Mouse (Mus musculus): ENCODE data around the gene Pla2g5.

Pla2g5 gene

DNA sequence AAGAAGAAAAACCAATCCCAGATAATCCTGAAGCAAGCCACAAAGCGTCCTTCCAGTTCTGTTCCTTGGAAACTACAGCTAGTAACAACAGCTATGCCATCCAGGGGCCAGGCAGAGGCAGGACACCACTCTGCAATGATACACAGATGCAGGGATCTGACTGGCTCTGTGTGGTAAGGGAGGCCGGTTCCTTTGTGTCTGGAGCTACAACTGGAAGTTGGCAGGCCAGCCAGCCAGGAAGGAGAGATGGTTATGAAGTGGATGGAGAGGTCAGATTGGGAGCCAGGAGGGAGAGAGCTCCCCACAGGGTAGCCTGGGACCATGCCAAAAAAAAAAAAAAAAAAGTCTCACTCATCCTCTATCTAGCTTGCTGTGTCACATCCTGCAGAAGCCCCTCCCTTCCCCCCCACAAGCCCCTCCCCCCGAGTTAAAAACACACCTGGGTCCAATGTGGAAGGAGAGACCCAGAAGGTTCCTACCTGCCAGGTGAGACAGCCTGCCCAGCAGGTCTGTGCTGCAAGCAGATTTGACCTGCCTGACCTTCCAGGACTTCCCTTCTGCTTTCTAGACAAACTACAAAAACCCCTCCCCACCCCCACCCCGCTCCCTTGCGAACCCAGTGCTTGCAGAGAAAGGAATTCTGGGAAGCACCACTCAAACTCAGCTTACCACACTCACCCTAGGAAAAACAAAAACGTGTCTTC, 66.6 kb downstream of the Pla2g5 start:
- DNase-seq: no peak

DNA sequence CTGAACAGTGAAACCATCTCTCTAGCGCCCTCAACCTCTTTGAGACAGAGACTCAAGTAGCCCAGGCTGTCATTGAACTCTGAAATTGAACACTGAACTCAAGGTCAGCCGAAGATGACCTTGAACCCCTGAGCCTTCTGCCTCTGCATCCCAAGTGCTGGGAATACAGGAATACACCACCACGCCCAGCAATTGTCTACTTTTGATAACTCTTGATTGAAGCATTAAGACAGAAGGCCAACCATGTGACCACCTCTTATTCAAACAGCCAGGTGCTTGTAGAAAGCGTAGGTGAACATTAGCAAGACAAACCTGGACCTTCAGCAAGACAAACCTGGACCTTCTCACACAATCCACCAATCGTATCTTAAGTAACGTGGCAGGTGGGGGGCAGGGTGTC, 68.9 kb downstream of the Pla2g5 start:
- DNase-seq: no peak

DNA sequence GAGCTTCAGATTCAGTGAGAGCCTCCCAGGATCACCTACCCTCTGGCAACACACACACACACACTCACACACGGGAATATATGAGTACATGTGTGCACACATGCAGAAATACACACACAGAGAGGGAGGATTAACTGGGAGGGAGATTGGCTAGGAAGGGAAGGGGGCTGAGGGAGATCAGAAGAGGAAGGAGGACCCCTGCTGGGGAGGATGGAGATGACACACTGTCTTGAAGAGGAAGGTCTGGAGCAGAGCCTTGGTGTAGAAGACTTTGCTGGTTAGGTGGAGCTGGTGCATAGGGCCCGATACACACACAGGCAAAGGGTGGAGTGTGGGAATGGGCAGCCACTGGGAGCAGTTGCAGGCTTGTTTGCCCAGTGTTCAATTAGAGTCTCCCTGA, 70.0 kb downstream of the Pla2g5 start:
- DNase-seq: peak; percentile 16

DNA sequence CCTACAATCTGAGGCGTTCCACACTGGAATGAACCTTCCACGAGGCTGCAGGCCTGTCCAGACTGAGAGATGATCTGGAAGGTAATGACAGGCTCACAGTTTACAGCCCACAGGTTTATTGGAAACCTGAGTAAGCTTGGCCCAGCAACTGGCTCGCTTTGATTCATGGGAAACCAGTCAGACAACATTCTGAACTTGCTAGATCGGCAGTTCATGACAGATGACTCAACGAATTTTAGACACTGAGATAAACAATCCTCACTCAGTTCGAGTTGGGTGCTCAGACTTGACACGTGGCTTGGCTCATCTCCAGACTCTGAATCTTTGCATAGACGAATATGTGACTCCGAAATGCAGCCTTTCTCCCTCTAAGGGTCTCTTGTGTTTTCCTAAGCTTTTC, 70.7 kb downstream of the Pla2g5 start:
- DNase-seq: no peak

DNA sequence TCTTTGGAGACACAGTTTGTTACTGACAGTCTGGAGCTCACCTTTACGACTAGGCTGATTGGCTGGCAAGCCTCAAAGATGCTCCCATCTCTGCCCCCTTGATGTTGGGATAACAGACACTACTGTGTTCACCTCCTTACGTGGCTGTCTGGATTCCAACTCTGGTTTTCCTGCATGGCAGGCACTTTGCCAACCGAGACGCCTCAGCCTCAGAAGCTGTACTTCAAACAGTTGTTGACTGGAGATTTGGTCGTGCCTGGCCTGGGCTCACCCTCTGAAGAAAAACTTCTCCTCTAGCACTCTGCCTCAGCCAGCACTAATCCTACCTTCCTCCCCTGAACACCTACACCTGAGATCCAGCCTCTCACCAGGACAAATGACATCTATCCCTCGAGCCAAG, 71.8 kb downstream of the Pla2g5 start:
- no peak for DNase-seq

DNA sequence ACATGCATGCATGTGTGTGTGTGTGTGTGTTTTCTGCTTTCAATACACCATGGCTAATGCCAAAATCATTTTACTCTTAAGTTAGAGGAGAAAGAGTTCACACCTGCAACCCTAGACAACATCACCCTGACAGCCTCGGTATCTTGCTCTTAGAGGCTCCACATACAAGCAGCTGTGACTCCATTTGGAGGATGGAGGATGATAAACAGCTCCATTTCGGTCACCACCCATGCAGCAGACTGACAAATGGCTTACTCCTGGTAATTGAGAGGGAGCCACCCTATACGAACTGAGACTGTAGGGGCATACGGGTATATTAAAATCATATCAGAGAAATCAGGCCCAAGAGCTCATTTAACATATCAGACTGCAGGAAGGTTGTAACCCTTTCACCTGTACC, 74.9 kb downstream of the Pla2g5 start:
- DNase-seq: no peak

DNA sequence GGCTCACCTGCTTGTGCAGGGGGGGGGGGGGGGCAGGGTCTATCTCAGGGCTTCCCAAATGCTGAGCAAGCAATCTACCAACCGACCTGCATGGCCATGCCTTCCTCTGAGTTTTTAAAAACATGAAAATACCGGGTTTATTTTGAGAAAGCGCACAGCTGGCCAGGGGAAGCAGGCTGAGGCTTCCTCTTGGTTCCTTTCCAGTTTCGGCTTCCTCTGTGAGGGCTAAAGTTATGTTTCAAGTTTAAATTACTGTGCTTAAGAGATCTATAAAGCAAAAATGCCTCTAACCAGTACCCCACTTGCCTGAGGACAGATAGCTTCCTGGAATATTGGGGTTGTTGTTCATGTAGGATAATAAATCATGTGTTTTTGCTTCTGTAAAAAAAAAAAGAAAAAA, 77.1 kb downstream of the Pla2g5 start:
- DNase-seq: no peak

DNA sequence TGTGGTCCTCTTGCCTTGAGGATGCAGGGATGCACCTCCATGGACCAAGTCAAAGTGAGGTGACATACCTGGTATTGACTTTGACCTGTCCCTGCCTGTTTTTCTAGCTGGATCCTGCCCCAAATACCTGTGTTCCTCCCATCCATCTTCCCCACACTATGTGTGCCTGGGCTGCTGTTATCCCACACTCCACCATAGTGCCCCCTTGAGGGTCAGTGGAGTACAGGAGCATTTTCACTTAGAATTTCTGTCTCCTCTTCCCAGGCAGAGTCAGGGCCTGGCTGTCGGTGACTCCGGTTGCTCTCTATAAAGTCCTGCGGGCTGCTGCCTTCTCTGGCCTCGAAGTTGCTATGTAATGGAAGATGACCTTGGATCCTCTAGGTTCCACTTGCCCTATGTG, 77.6 kb downstream of the Pla2g5 start:
- DNase-seq: no peak

DNA sequence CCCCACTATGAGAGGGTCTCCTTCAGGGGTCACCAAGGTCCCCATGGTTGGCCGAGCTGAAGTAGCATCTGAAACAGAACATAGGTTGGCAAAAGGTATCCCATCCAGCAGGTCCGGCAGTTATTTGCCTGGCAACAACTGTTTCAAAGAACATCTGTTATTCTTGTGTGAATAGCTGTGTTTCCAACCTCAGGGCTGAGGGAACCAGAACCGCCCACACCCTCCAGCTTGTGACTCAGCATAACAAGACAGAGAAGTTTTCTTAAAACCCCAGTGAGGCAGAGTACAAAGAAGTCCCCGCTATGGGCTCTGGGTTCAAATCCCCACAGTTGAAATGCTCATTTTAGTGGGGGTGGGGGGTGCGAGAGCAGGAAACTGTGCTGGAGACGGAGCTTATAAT, 81.2 kb downstream of the Pla2g5 start:
- DNase-seq: no peak

DNA sequence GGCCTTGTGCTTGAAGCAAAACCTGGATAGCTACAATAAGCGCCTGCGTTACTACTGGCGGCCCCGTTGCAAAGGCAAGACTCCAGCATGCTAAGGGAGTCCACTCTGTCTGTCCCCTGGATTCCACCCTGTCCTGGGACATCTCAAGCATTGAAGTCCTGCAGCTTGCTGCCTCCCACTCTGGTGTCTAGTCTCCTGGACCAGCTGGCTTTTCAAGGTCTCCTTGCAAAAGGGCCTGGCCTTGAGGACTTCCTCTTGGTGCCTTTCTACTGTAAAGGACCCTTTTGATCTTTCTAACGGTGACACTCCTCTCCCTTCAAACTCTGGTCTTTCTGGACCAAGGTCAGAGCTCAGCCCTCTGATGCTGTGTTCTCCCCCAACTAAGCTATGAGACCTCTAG, 83.0 kb downstream of the Pla2g5 start:
- DNase-seq: no peak

DNA sequence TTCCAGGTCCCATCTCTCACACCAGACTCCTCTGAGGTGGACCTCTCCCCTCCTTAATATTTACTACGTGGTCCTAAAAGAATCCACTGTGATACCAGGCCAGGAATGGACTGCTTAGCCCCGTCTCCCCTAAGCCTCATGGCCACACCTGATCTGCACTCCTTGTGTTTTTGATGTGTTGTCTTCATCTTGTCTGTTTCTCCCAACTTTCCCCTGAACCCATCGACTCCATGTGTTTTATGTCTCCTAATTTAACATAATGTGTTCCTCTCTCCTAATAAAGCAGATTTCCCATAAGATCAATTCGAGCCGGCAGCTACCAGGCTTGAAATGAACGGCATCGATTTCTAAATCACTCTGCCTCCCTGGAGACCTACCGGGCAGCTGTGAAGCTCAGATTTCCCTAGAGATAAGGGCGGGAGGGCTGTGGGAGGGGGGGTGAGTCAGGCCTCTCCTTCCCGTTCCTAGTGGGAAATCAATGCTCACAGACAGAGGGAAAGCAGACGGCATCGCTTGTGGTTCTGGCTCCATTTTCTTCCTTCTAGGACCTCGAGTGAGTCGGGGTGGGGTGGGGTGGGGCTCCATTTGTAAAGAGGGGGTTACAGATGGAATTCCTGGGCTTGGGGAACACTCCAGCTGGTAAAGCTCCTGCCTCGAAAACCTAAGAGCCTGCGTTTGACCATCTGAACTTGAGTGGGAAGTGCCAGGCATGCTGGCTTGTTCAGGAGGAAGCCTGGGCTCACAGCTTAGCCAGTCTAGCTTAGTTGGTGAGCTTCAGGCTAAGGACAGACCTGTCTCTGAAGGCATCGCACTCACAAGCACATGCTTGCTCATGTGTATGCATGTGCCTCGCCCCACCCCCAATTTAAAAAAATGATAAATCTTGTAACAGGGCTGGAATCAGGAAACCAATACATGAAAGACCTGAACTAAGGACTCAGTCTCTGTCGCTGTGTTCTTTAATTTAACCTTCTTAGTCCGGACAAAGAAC, 85.6 kb downstream of the Pla2g5 start:
- DNase-seq: no peak

DNA sequence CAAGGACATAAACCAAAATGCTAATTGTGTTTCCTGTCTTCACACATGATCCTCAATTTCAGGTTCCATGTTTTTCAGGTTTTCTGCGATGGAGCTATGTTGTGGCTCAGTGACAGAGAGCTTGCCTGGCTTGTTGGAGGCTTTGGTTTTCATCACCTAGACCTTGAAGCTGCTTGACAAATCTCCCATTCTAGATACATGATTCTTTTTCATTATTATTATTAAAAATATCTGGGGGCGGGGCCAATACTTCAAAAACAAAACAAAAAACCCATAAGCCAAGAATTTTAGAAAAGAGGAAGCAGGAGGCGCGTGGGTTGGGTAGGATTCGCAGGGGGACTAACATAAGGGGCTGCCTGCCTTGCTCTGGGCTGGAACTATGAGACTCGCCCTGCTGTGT, 87.8 kb downstream of the Pla2g5 start, which contains the start of gene Pla2g2d:
Gene Pla2g2d (plus strand): TSS at position 301 of the 400 bp plus-strand sequence.
- DNase-seq: no peak

DNA sequence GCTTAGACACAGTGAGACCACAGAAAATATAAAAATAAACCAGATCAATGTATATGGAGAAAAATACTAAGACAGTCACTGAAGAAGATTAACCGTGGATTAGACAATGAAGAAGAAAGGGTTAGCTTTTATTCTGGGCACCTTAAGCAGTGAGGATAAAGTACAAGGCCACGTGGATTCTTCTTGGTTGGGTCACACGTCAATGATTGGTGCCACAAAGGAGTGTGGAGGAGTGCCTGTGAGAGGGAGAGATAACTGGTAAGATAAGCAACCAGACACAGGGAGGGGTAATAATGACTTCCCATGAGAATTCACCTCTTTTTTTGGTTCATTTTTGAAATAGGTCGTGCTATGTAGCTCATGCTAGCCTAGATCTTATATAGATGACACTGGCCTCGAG, 90.9 kb downstream of the Pla2g5 start:
- no peak for DNase-seq

DNA sequence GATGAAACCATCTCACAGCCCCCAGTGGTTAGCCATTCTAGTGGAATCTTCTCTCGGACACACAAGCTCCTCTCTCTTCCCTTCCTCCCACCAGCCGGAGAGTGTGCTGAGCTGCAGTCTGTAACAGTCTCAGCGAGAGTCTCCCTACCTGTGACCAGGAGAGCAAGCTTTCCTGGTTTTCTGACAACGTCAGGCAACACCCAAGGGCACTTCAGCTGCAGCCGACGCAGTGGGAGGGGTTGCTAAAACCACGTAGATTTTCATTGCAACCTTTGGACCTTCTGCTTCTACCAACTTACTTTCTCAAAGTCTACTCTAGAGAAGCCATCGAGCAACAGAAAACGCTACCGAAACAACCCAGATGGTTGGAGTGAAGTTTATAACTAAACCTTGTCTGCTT, 91.3 kb downstream of the Pla2g5 start:
- DNase-seq: no peak

DNA sequence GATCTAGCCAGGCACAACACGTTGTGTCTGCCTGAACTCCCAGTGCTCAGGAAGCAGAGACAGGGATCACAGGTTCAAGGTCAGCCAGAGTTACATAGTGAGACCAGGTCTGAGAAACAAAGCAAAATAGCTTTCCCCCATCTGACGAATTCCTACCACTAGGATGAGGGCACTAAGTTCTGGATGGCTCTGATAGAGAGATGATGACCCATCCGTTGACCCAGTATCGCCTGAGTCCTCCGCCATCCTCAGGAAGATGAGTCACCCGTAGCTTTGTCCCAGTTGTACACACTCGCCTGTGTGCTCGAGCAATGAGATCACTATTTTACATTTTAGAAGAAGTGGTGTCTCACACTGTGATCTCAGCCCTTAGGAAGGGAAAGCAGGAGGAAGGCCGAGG, 101.0 kb downstream of the Pla2g5 start:
- no peak for DNase-seq

DNA sequence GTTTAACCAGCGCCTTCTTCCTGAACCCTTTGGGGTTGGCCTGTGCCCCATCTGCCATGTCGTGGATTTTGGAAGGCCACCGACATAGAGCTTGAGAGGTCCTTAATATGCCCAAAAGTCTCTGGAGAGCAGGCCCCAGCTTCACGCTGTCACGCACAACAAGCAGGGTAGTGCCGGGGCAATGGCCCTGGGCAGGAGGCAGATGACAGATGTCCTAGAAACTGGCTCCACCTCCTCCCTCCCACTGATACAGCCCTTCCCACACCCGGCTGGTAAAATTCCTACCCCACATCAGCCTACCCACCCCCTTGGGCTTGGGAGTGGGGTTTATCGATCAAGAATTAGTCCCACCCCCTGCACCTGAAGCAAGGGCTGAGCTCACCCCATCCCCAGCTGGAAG, 105.9 kb downstream of the Pla2g5 start, which contains the start of gene Pla2g2f:
Gene Pla2g2f (minus strand): TSS at position 211 of the 400 bp plus-strand sequence.
- no peak for DNase-seq

DNA sequence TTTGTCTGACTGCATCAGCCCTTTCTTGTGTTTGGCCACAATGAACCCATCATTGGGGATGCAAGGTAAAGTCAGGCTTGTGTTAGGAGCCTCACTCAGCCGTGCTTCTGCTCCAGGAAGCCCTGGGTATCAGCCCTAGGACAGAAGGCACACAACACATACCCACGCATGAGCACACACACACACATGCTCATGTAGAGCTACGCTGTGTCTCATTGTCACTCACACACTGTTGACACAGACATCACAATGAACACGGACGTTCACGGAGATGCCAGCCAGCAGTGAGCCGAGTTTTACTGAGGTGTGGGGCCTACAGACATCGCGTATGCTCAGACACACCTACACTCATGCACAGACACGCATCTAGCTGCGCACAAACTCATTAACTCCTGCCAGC, 107.3 kb downstream of the Pla2g5 start:
- DNase-seq: no peak

DNA sequence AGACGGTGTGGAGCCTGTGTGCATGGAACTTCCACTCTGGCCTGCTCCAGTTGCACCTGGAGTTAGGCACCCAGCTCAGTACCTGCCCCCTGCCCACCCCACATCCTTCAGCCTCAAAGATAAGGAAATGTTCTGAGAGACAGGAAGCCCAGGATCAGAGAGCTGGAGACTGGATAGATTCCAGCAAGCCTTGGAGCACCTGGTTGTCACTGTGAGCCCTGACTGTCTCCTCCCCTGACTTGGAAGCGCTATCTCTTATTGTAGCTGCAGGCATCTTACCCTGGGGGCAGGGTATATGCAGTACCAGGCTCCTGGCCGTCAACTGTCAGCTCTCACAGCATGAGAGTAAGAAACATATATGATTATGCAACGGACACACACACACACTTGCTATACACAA, 107.8 kb downstream of the Pla2g5 start:
- no peak for DNase-seq

DNA sequence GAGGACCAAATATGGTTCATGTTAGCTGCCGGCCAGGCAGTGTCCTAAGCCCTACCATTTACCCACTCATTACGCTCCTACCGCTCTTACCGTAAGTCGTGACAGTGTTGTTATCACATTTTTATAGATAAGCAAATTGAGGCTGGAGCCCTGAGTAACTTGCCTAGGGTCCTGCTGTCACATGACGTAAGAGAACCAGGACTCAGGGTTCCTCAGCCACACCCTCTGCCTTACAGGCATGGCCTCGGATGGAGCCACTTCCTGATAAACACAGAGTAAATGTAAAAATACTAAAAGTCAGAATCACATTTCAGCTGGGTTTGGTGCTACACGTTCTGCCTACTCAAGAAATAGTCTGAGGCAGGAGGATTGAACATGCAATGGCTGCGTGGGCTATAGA, 108.8 kb downstream of the Pla2g5 start:
- DNase-seq: no peak

DNA sequence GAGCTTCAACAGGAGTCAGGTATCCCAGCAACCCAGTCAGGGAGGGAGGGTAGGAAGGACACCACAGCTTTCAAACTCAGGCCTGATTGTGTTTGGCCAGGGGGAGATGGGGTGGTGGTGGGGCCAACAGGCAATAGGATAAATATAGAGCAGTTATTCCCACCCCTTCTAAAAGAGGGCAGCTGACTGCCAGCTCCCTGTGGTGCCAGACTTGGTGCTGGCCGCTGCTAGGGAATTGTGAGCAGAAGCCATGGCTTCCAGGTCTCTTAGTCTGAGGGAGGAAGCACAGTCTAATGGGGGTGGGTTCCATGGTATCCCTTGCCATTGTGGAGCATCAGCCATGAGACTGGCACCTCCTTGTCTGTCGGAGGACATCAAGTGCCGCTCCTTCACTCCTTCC, 109.7 kb downstream of the Pla2g5 start:
- DNase-seq: no peak

DNA sequence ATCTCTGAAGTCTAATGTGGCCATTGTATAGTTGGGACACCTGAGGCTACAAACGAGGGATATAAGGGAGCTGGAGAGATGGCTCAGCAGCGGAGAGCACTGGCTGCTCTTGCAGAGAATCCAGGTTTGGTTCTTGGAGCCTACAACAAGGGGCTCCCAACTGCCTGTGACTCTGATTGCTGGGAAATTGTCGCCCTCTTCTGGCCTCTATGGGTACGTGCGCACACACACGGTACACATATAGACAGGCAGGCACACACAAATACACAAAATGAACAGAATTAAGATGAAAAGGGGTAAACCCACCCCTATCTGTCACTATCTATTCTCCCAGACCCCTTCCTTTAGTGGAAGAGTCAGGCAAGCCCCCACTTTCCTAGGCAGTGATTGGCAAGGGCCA, 110.7 kb downstream of the Pla2g5 start:
- no peak for DNase-seq
